Mouse (Mus musculus) left cerebral cortex, adult 9 months (tissue): Measurements from ENCODE around the gene Mef2a.
A peak's percentile ranks its signal among the peaks of the same experiment; 100 is the strongest.

ENCODE experiments used
- DNase-seq, 2 experiments: peaks; one replicate each; pipeline ENCODE4 v3.0.0; 2022; ENCODE audit warnings: low spot score in 2 of 2

Gene Mef2a

DNA sequence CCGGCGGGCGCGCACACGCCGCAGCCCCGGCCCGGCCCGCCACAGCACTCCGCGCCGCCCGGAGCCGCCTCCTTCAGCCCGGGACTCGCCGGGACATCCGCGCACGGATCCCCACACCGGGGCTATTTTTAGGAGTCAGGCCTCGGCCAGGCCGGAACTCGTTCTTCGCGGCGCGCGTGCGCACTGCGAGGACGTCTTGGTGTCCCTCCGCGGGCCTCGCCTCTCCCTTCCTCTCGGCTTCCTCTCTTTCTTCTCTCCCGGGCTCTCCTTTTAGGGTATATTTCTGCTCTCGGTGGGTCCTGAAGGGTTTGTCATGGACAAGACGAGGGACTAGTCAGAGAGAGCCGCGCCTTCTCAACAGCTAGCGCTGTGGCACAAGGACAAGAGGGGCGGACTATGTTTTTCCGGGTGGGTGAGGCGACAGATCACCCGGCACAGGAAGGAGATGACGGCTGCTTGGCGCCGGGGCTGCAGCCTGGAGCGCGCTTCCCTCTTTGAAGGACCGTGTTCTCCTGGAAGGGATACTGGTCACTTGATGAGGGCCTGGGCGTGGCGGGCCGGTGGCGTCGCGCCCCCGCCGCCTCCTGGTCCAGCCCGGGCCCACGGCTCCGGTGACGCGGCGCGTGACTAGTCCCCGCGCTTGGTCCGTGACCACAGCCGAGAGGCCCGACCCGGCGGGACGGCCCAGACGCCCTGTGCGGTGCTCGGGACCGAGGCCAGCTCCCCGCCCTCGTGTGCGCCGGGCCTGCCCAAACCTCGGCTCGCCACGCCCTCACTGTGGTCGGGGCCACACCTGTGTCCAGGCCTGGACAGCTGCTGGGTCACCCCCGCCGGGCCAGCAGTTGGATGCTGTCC, at the start of gene Mef2a:
Mef2a (minus strand) TSS at position 130 of the 855 bp plus-strand sequence.
- DNase-seq, result peak; percentile 87 to 97

DNA sequence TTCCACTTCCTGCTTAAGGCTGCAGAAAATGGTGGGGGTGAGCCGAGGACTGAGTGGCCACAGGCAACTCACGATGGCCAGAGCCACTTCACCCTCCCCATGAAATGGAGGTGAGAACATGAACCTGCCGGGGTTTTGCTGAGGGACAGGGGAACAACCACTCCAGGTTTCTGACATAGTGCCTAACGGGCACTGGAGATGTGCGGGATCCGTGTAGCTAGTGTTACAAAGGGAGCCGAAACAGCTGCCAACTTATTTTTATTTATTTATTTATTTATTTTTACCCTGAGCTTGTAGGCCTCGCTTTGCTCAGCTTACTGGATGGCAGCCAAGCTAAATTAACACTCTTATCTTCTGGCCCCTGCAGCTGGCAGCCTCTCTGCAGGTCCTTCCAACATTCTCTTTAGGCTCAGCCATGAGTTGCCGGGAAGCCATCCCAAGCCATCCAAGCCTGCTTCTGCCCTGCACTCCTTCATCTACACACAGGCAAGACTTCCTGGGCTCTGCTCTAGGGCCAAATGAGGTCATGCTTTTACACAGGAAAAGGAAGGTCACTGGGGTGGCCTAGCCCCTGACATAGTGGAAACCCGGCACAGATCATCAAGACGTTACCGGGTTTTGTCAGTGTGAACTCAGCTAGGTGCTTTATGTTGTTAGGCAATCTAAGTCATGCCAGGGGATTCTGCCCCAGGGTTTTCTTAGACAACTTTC, 49.0 kb upstream of the Mef2a start:
- DNase-seq, result peak in 1 of 2 experiments; percentile 59

DNA sequence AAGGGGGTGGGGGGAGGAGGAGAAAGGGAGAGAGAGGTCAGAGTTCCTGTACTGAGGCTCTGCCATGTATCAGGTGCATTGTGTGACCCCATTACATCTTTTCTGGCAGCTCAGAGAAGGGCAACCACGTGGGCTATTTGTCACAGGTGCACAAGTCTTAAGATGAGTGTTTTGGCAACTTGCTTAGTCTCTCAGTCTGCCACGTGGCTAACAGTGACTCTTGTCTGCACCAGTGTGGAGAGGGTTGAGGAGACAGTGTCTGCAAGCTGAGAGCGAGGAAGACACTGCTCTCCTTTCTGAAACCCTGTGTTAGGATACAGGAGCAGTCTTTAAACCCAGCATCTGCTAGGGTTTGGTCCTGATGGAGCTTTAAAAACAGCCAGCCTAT, 48.4 kb upstream of the Mef2a start:
- no peak for DNase-seq

DNA sequence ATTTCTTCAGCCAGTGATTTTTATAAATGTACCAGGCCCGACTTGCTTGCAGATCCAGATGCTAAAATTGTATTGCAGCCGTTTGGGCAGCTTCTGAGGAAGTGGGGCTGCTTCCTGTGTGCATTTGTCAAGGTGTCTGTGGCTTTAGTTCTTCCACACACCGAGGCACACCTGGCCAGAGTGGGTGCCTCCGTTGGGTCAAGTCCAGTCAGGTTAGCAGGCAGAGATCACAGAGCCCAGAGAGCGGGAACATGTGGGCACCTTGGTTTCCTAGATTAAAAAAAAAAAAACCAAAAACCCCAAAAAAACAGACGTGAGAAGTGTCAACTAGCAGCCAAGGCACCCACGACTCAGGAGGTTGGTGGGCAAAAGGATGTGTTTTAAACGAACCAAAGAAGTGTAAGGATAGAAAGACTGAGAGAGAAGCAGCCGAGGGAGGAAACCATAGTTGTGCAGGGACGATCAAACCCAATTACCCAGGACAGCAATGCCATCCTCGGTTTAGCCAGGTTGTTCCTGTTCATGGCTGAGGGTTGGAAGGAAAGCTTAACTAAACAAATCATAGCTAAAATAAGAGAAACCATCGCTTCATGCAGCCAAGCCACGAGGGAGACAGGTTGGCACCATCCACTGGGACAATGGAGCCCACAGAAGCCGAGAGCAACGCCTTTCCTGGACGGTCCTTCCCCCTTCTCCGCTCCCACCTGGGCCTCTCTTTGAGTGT, 47.1 kb upstream of the Mef2a start:
- DNase-seq, result no peak

DNA sequence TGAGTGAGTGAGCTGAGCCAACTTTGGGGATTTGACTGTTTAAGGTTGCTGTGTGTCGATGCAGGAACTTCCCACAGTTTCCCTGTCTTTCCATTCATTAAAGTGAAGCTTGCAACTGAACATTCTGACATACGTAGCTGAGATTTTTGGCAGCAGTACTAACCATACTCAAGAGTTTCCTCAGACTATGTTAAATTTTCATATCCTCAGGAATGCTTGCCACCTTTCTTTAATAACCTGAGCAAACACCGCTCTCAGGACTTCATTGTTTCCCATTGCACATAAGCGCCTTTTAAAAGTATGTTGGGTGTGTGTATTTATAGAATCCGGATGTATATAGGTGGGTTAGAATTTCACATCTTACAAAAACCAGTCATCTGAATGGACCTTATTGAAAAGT, 45.5 kb upstream of the Mef2a start:
- DNase-seq, result no peak

DNA sequence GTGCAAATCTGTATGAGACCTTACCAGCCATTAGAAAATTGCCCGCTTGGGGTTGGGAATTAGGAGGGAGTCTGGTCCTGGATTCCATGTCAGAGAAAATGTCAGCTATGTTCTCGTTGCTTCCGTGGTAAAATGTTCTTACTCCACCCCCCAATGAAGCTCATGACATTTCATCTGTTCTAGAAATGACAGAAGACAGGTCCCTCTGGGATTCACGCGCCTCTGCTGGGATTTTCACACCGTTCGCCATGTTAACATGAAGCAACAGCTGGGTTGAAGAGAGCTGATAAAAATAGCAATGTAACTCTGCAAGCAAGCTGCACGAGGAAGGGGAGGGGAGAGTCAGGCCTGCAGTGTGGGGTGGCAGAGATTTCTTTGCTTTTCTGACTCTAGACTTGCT, 42.1 kb upstream of the Mef2a start:
- peak; percentile 47 to 55 for DNase-seq

DNA sequence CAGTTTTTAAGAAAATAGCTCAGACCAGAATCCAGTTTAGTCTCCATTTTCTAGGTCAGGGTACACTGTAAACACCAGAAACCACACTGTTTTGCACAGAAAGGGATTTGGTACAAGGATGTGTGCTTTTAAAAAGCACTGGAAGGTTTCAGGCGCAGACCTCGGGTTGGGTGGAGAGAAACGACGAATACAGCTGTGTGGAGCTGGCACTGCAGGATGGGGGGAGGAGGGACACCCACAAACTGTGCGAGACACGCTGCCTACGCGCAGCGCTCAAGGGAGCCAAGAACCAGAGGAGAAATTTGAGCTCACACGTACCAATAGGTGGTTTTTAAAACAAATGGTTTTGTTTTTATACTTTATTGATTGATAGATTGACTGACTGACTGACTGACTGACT, 40.0 kb upstream of the Mef2a start:
- DNase-seq, result peak; percentile 34 to 50

DNA sequence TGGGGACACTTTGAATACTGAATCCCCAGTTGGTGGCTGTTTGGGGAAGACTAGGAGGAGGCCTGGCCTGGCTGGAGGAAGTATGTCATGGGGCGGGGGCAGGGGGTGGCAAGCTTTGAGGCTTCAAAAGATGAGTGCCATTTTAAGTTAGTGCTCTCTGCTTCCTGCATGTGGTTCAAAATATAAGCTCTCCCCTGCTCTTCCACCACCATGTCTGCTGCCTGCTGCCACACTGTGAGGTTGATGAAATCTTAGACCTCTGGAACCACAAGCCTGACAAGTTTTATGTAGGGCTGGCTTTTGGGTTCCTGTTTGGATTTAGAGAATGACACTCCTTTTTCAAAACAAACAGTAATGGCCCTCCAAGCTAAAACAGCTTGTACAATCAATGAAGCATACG, 34.4 kb upstream of the Mef2a start:
- no peak for DNase-seq

DNA sequence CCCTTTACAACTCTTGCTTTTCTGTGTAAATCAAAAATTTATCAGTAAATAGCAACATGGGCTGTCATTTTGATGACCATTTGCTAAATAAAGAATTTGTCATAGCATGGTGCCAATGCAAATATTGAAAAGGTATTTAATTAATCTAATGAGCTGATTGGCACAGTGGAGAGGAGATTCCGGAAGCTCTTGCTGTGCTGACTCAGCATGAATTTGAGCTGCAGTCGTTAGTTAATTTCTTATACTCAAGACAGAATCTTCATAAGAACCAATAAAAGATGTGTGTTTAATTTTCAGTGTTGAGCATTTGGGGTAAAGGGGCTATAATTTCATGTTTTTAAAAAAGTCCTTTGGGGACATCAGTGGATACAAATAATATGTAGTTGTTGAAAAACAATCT, 31.5 kb upstream of the Mef2a start:
- no peak for DNase-seq

DNA sequence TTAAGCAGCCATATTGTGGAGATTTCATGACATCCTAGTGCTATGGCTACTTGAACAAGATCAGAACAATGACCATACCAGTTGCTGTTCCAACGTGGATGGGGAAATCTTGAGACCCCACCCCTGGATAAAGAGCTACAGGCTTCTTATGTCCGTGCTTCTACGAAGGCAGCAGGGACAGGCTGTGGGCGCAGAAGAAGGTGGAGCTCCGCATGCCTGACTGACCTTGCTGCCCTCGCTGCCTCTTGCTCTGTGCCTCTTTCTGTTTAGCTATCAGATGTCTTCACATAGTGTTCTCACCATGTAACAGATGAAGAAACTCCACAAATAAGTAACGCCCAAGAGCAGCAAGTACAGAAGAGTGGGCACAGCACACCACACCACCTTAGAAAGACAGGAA, 29.7 kb upstream of the Mef2a start:
- DNase-seq, result no peak

DNA sequence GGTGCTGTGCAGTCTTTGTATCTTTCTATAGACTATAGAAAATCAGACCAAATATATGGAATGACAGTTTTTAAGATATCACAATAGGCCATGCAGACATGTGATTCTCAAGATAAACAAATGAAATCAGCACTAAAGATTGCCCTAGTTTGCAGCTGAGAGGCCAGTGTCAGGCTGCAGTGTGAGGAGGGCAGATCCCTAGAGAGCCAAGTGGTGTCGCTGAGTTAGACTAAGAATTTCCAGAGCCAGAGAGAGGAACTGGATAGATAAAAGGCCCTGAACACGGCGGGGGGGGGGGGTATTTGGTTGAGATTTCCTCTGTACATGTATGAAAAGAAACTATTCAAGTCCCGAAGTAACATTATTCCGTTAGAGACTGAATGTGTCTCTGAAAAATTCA, 28.7 kb upstream of the Mef2a start:
- no peak for DNase-seq

DNA sequence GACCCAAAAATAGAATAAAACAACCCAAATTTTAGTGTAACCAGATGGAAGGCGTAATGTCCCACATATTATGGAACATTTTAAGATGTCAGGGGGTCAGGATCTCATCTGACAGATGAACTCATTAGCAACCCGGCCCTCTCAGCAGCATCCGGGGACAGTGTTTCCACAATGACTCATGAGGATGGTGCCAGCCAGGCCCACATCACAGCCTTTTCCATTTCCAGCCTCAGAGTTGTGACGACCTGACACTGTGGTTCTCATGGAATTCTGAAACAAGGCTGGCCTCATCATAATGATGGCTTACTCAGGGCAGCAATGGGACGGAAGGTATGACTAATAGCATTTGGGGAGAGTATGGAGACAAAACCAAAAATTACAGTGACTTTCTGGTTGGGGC, 18.1 kb upstream of the Mef2a start:
- peak in 1 of 2 experiments; percentile 20 for DNase-seq

DNA sequence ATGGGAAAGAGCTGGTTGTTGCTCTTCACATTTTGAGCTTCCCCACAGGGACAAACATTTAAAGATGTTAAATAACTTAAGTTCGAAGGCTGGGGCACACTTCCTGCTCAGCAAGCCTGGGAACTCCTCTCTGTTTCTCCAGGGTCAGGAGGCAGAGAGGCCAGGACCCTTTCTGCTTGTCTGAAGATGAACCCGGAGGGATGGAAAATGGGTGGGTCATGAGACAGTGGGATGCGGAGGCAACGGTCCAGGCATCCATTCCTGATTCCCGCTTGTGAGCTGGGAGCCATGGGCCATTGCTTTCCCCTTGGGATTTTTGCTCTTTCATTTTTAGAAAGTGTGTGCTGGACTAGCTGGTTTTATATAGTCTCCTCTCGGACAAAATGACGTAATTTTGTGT, 17.4 kb upstream of the Mef2a start:
- DNase-seq, result no peak

DNA sequence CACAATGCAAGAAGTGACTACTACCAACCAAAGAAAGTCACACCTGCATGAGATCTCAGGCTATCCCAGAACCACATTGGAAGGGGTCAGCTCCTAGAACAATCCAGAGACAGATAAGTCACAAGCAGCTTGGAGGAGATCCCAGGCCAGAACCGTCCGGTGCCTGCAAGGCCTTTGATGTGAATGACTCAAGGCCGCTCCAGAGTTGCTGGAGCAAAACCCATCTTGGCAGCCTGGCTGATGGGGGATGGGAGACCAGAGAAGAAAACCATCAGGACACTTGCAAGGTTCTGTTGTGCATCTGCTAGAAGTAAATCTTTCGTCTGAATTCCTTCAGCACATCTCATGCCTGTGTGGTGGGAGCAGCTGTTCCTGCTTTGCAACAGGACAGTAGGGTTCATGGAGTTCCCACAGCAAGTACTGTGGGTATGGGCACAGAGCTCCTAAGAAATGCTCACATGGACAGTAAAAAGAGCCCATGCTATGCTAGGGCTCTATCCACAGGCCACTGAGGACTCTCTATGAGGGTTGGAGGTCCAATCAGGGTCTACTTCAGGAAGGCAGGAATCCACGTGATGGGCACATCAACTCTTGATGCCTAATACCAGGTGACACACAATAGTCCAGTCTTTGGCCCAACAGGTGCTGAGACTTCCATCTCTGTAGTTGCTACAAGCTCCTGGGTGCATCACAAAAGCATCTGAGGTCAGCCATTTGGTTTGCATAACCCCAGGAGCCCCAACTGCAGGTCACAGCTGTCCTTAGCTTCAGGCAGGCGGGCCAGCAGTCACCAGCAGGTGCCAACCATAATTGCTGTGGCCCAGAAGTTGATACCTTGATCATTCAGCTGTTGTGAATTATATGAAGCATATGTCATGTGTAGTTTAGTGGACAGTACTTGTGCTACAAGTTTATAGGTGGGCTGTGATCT, 12.5 kb upstream of the Mef2a start:
- no peak for DNase-seq

DNA sequence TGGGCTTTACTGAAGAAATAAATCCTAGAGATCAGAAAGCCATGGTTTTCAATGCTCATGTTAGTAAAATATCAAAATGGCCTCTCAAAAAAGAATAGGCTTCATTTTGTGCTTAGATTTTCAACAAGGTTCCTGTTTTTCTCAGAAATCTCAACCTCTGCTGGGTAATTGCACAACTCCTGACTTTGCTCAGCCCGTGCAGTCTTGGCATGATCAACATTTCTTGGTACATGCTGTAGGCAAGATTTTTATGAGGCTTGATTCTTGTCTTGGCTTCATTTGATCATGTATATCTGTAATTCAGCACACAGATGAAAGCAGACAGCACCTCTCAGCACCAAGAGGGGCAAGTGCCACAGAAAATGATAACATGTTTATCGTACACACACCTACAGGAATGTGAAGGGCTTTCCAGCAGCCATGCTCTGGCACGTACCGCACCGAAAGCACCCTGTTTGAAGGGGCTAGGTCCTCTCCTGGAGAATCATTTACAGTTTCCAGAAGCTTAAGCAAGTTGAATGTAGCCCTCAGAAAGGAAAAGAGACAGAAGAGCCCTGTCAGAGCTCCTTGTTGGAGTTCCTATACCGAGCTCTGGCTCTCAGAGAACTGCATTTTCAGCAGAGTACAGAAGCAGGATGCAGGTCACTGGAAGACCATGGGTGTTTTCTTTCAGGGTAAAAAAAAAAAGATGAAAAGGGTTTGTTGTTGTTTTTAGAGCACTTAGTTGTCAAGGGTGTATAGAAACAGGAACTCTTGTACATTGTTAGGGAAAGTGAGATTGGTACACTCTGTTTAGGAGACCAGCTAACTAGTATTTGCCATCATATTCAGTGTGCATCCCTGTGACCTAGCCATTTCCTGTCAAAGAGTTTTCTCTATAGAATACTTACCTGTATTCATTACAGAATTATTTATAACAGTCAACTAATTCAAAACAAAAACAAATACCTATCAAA, 7.8 kb upstream of the Mef2a start:
- DNase-seq, result no peak

DNA sequence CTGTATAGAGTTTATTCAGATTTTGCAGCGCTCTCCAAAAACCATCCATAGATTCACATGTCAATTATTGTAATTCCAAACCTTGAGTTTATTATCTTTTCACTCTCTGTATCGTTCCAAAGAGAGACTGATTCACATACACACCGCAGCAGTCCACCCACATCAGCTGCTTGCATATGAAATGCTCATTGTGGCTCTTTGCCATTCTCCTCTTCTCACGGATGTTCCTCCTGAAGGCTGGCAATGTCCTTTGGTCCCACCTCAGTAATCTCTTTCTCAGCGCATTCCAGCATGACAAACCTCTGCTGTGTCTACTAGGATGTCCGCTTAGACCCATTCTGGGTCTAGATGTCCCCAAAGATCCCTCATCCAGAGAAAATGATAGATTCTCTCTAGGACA, 4.1 kb upstream of the Mef2a start:
- DNase-seq, result no peak

DNA sequence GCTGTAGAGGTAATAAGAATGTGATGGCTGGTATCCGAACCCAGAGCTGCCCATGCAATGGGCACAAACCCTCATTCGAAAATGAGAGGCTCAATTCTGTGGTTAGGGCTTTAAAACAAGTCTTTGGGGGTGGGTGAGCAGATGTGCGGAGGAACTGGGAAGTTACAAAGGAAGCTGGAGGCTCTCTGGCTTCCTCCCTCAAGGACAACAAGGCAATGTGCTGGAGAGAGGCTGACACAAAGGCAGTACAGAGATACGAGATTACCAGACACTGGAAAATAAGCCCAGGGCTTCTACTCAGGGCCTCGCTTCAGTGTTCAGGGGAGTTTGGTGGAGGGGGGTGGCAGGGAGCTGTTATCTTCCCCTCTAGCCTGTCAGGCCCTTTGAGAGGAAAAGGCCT, 1.3 kb upstream of the Mef2a start:
- peak in 1 of 2 experiments; percentile 41 for DNase-seq

DNA sequence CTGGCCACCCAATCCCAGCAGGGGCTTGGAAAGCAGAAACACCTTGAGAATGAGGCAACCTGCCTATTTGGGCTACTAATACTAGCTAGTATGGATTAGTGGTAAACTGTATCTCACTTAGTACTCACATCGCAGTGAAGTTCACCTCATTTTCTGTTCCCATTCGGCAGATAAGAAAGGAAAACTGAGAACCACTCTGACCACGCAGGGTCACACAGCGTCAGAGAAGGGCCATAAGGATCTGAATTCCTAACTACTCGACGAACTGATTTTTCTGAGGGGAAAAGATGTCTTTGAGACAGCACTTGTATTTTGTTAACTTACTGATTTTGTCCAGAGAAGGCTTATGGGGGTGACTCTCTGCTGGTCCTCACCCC, 914 bp upstream of the Mef2a start:
- no peak for DNase-seq

DNA sequence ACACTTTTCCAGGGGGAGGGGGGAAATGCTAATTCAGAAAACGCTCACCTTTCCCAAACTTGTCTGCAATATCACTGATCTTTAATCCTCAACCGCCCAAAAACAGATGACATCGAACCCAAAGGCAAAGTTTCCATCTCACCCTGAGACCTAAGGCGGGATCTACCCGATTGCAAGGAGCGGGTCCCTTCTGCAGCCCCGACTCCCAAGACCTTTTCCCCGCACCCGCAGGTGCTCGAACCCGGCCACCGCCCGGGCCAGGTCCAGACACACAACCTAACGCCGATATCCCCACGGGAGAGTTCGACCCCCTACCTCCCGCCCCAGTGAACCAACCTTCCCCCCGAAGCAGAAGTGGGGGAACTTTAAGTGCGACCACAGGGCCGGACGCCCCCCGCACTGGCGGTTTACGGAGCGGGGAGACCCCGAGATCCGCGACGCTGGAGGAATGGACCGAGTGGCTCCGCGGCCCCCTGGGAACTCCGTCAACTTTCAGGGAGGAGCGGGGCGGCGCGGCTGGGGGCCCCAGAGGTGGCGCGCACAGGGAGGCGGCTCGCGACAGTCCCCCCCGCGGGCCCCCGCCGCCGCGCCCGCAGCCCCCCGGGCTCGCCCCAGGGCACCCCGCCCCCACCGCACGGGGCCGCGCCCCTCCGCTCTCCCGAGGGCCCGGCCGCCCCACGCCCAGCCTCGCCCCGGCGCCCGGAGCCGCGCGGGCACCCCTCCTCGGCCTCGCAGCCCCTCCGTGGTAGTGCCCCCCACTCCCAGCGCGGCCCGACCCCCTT, 576 bp downstream of the Mef2a start:
- DNase-seq, result no peak
